Comparison of ENCODE assay signal across 8 mouse cellular contexts in the genomic region with DNA sequence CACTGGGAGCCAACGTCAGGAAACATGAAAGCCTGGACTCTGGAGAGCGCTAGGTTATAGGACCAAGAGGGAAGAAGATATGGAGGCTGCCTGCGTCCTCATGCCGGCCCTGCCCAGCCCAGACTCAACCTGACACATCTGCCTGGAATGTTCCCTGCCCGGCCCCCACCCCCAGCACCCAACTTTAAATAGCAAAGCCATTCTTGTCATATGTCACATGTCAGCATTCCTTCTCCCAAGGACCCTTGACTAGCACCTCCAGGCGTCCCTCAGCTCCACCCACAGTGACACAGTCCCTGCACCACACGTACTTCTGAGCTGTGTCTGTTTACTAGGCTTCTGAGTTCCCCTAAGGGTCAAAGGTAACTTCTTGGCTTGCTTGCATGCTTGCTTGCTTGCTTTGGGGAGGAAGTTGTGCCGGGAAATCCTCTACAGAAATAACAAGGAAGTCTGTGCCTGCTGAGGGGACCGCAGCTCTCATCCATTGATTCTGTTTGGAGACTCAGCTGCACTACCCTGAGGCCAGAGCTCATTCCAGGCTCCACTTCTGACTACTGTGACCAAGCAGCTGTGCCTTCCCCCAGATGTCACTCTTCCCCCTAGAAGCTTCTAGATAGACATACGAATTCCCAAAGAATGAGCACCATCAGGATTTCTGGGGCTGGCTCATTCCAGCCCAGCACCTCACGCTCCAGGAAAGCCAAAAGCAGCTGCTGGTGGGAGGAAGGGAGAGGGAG. TPM values are rescaled to one million over a fixed set of nuclear protein-coding genes. Genes with fewer than 3 reads are reported as not detected.
DNase-seq lines count a peak whose midpoint lies in the region; ATAC-seq and TF ChIP-seq lines count a peak whose summit lies in the region.

No protein-coding gene starts in this region.

- peak overlapping the region; percentile 25 for H3K9ac ChIP-seq in kidney, embryonic 16.5 days (replicated peaks; ENCODE audit: low read length)

- ATAC-seq in kidney, embryonic 16.5 days (ENCODE audit: low FRiP score, low TSS enrichment) = peak; percentile 54

- H3K27ac ChIP-seq in bone marrow, adult 2 months (ENCODE audit: control insufficient read depth, insufficient read depth, low read depth, low read length, poor library complexity) = 0 out of 2 replicates have a peak overlapping the region, but pooled peaks have one; percentile 1
- H3K27ac ChIP-seq in heart, embryonic 10.5 days = peak overlapping the region; percentile 92
- peak overlapping the region; percentile 89 for H3K27ac ChIP-seq in kidney, embryonic 16.5 days (ENCODE audit: low read length)

- TF ChIP-seq POLR2A in bone marrow, adult 2 months (IDR thresholded peaks at IDR 0.05; ENCODE audit: borderline replicate concordance, control insufficient read depth, low read depth, low read length) = no peak

- no peaks in the 10 kb centered on the region for H3K27me3 ChIP-seq in heart, embryonic 10.5 days (ENCODE audit: insufficient read depth, poor library complexity, severe bottlenecking)
- H3K27me3 ChIP-seq in kidney, embryonic 16.5 days (ENCODE audit: insufficient read depth, low read length) = no peaks in the 10 kb centered on the region

- peaks cover 4% of the 10 kb centered on the region for H3K4me1 ChIP-seq in bone marrow, adult 2 months (ENCODE audit: control insufficient read depth, insufficient read depth, low read length)
- peaks cover 83% of the 10 kb centered on the region for H3K4me1 ChIP-seq in heart, embryonic 10.5 days
- H3K4me1 ChIP-seq in kidney, embryonic 16.5 days (ENCODE audit: insufficient read depth, low read length) = peaks cover 68% of the 10 kb centered on the region

- no peaks in the 10 kb centered on the region for H3K36me3 ChIP-seq in heart, embryonic 10.5 days
- no peaks in the 10 kb centered on the region for H3K36me3 ChIP-seq in kidney, embryonic 16.5 days (ENCODE audit: insufficient read depth, low read length)

- no peaks in the 10 kb centered on the region for H3K9me3 ChIP-seq in heart, embryonic 10.5 days
- H3K9me3 ChIP-seq in kidney, embryonic 16.5 days (ENCODE audit: low read length) = no peaks in the 10 kb centered on the region

- peak; percentile 73 for DNase-seq in adrenal gland, postnatal 14 days
- no peak for DNase-seq in adrenal gland, adult 8-10 months
- peak; percentile 90 for DNase-seq in heart, embryonic 10.5 days (ENCODE audit: low spot score)
- peak; percentile 67 for DNase-seq in lung, postnatal 14 days
- peak; percentile 93 for DNase-seq in yolk sac, embryonic 10.5 days (ENCODE audit: low spot score)
- no peak for DNase-seq in cerebellum, adult 11 months

- WGBS in bone marrow, adult 2 months = 54% methylated on average over 11 of the region's 11 CpGs
- WGBS in heart, embryonic 10.5 days = 15% methylated on average over 11 of the region's 11 CpGs
- 26% methylated on average over 11 of the region's 11 CpGs for WGBS in kidney, embryonic 16.5 days

- no peak for TF ChIP-seq CTCF in bone marrow, adult 2 months (IDR thresholded peaks at IDR 0.05; ENCODE audit: control insufficient read depth, insufficient read depth, low read length)

- H3K4me3 ChIP-seq in bone marrow, adult 2 months (replicated peaks; ENCODE audit: control insufficient read depth, low read depth, low read length) = no peak overlapping the region
- H3K4me3 ChIP-seq in heart, embryonic 10.5 days = peak overlapping the region; percentile 39
- H3K4me3 ChIP-seq in kidney, embryonic 16.5 days (ENCODE audit: low read length) = no peak overlapping the region

- H3K4me2 ChIP-seq in kidney, embryonic 16.5 days (replicated peaks; ENCODE audit: low read depth, low read length) = no peak overlapping the region

RNA-seq across cellular contexts. Expression of gene Scyl1, which starts 39.1 kb away (rescaled TPM):
- 87.4 and 92.1 TPM in 2 replicates for total RNA-seq in adrenal gland, postnatal 14 days (2021)
- total RNA-seq in adrenal gland, adult 8-10 months (2022) = 100 to 1,000 TPM; 112 to 147 (median 124) TPM
- 26.8 and 38.8 TPM in 2 replicates for polyA plus RNA-seq in bone marrow, adult 2 months (2011; ENCODE audit: insufficient read depth, insufficient read length, low replicate concordance, missing spikeins)
- polyA plus RNA-seq in heart, embryonic 10.5 days (2016; fragmentation: Nextera tagmentation; extraction: Ambion mirVana) = 74.4 and 75.2 TPM in 2 replicates
- 82.9 and 85.3 TPM in 2 replicates for polyA plus RNA-seq in kidney, embryonic 16.5 days (2015; fragmentation: Nextera tagmentation; extraction: Ambion mirVana)

Comparison
In these comparisons a context has a peak if more than half of its experiments do, and no peak if none do; other contexts are left out.
1. DNase-seq: peak in adrenal gland, postnatal 14 days (single experiment), heart, embryonic 10.5 days (single experiment), lung, postnatal 14 days (single experiment) and yolk sac, embryonic 10.5 days (single experiment); none in adrenal gland, adult 8-10 months (single experiment) and cerebellum, adult 11 months (single experiment).
2. H3K27ac ChIP-seq: peak in every context shown above with its lines; median percentile 92 in heart, embryonic 10.5 days; 89 in kidney, embryonic 16.5 days; 1 in bone marrow, adult 2 months.